Mouse (Mus musculus): ENCODE results near the gene Ubap1l. TPM values are rescaled to one million over a fixed set of nuclear protein-coding genes. Genes with fewer than 3 reads are reported as not detected.
"Not testable (repeated sequence)": the region's sequence is repeated elsewhere in the genome, so short reads cannot be mapped to it uniquely, and the experiment has no call there.

The Ubap1l gene
- total RNA-seq, 1 experiment: 4.5 TPM

DNA sequence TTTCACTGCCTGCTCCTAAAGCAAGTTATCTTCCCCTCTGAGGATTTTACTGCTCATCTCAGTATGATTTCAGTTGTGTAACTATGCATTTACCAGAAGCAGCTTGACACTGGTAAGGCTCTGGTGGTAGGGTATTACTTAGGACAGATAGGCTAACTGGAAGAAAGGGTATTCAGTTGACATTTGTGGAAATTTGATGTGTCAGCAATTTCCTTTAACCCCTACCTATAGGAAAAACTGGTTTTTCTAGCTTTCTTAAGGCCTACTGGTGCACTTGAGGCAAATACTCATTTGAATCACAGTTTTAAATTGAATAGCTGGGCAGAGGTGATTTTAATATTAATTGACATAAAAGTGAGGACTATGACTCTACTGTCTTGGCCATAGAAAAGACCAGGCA lies 34.9 kb upstream of the Ubap1l start:
- no peaks in the 10 kb centered on the region for H3K9me3 ChIP-seq (ENCODE audit: control insufficient read depth, insufficient read depth, low read depth, low read length)
- peaks cover 4% of the 10 kb centered on the region for H3K36me3 ChIP-seq (ENCODE audit: control insufficient read depth, insufficient read depth, low read length, poor library complexity, severe bottlenecking)
- H3K9ac ChIP-seq (ENCODE audit: insufficient read depth, low read depth, low read length, poor library complexity, severe bottlenecking): no peak overlapping the region
- TF ChIP-seq HCFC1 (IDR thresholded peaks at IDR 0.05; ENCODE audit: borderline replicate concordance, insufficient read depth, low read length): no peak
- TF ChIP-seq CHD2 (IDR thresholded peaks at IDR 0.05; ENCODE audit: low read depth, low read length): no peak
- TF ChIP-seq MAFK (IDR thresholded peaks at IDR 0.05; ENCODE audit: insufficient read depth, low read depth, low read length): peak; percentile 93
- no peak for TF ChIP-seq ZC3H11A (IDR thresholded peaks at IDR 0.05; ENCODE audit: borderline replicate concordance, low read depth, low read length)
- DNase-seq (ENCODE audit: low read depth, low spot score): no peak
- in situ Hi-C loops (cut with MboI; ENCODE audit: low sequenced_read_pairs in 2 of 2, unreplicated experiment in 2 of 2): no loop called here
- peaks cover 0 to 6% of the 10 kb centered on the region in 2 experiments; a peak in 2 of 4 replicates for H3K4me1 ChIP-seq (ENCODE audit: control insufficient read depth in 2 of 2, insufficient read depth in 2 of 2, low read length in 2 of 2, poor library complexity in 1 of 2)
- no peak overlapping the region for H3K4me3 ChIP-seq (ENCODE audit: insufficient read depth in 1 of 2, low read depth in 1 of 2, low read length in 2 of 2, poor library complexity in 1 of 2, severe bottlenecking in 1 of 2)
- no peak overlapping the region for H3K27ac ChIP-seq (ENCODE audit: insufficient read depth, low read depth, low read length, poor library complexity, severe bottlenecking)

DNA sequence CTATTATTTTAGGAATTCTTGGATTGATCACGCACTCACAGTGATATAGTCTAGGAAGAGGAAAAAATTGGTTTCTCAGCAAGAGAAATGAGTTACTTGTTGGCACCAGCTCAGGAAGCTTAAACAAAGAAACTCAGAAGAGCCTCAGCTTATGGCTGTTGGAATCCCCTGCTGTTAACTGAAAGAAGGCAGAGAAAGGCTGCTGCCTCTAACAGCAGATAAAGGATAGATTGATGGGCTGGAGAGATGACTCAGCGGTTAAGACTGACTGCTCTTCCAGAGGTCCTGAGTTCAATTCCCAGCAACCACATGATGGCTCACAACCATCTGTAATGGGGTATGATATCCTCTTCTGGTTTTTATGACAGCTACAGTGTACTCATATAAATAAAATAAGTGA lies 33.5 kb upstream of the Ubap1l start:
- Histone ChIP-seq H3K9ac (ENCODE audit: insufficient read depth, low read depth, low read length, poor library complexity, severe bottlenecking) (no peak overlapping the region), H3K36me3 (ENCODE audit: control insufficient read depth, insufficient read depth, low read length, poor library complexity, severe bottlenecking) (peaks cover 4% of the 10 kb centered on the region), H3K9me3 (ENCODE audit: control insufficient read depth, insufficient read depth, low read depth, low read length) (no peaks in the 10 kb centered on the region), H3K4me3 (ENCODE audit: insufficient read depth in 1 of 2, low read depth in 1 of 2, low read length in 2 of 2, poor library complexity in 1 of 2, severe bottlenecking in 1 of 2) (no peak overlapping the region), H3K27ac (ENCODE audit: insufficient read depth, low read depth, low read length, poor library complexity, severe bottlenecking) (no peak overlapping the region), H3K4me1 (ENCODE audit: control insufficient read depth in 2 of 2, insufficient read depth in 2 of 2, low read length in 2 of 2, poor library complexity in 1 of 2) (peaks cover 0 to 6% of the 10 kb centered on the region in 2 experiments; a peak in 2 of 4 replicates)
- DNase-seq (ENCODE audit: low read depth, low spot score): no peak
- in situ Hi-C loops (cut with MboI; ENCODE audit: low sequenced_read_pairs in 2 of 2, unreplicated experiment in 2 of 2): no loop called here
- TF ChIP-seq MAFK (IDR thresholded peaks at IDR 0.05; ENCODE audit: insufficient read depth, low read depth, low read length) (no peak), ZC3H11A (IDR thresholded peaks at IDR 0.05; ENCODE audit: borderline replicate concordance, low read depth, low read length) (no peak), ZNF384 (IDR thresholded peaks at IDR 0.05; ENCODE audit: low read depth, low read length) (no peak), CHD2 (IDR thresholded peaks at IDR 0.05; ENCODE audit: low read depth, low read length) (no peak), HCFC1 (IDR thresholded peaks at IDR 0.05; ENCODE audit: borderline replicate concordance, insufficient read depth, low read length) (no peak)

DNA sequence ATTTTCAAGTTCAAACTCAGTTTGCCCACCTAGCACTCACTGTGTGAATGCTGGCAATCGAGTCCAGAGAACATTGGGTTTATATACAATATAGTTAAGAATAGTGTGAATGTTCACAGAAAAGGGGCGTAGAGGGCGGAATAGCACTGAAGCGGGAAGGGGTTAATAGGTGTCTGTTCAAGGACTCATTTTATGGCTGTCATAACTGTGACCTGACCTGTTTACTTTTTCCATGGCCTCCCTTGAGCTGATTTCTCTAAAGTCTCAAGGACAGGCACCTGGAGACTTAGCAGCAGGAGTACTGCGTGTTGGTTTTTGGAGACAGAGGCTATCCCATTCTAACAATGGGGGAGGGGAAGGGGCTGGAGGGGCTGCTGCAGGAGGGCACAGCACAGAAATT lies 26.9 kb upstream of the Ubap1l start:
- TF ChIP-seq HCFC1 (IDR thresholded peaks at IDR 0.05; ENCODE audit: borderline replicate concordance, insufficient read depth, low read length) (no peak), CHD2 (IDR thresholded peaks at IDR 0.05; ENCODE audit: low read depth, low read length) (no peak), MAFK (IDR thresholded peaks at IDR 0.05; ENCODE audit: insufficient read depth, low read depth, low read length) (no peak), ZC3H11A (IDR thresholded peaks at IDR 0.05; ENCODE audit: borderline replicate concordance, low read depth, low read length) (no peak), ZNF384 (IDR thresholded peaks at IDR 0.05; ENCODE audit: low read depth, low read length) (no peak)
- peaks cover 0 to 3% of the 10 kb centered on the region in 2 experiments; a peak in 1 of 4 replicates for H3K4me1 ChIP-seq (ENCODE audit: control insufficient read depth in 2 of 2, insufficient read depth in 2 of 2, low read length in 2 of 2, poor library complexity in 1 of 2)
- H3K9me3 ChIP-seq (ENCODE audit: control insufficient read depth, insufficient read depth, low read depth, low read length): no peaks in the 10 kb centered on the region
- H3K36me3 ChIP-seq (ENCODE audit: control insufficient read depth, insufficient read depth, low read length, poor library complexity, severe bottlenecking): no peaks in the 10 kb centered on the region
- H3K4me3 ChIP-seq (ENCODE audit: insufficient read depth in 1 of 2, low read depth in 1 of 2, low read length in 2 of 2, poor library complexity in 1 of 2, severe bottlenecking in 1 of 2): no peak overlapping the region
- no peak overlapping the region for H3K9ac ChIP-seq (ENCODE audit: insufficient read depth, low read depth, low read length, poor library complexity, severe bottlenecking)
- no peak for DNase-seq (ENCODE audit: low read depth, low spot score)
- in situ Hi-C loops (cut with MboI; ENCODE audit: low sequenced_read_pairs in 2 of 2, unreplicated experiment in 2 of 2): no loop called here
- H3K27ac ChIP-seq (ENCODE audit: insufficient read depth, low read depth, low read length, poor library complexity, severe bottlenecking): no peak overlapping the region

DNA sequence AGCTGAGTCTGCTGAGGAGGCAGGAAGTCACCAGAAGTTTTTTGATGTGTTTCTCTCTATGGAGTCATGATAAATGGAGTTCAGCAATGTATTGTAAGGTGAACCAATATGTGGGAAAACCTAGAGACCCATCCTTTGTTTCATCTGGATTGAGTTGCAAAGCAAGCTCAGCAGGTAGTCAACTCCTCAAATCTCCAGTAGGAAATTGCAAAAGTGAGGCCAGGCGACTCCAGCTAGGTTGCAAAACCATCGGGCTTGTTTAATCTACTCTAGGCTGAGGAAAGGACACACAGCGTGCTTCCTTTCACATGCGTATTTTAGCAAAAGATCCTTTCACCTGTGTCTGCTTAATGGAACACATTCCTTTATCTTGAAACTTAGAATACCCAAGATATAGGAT lies 21.7 kb upstream of the Ubap1l start:
- no peak overlapping the region for H3K9ac ChIP-seq (ENCODE audit: insufficient read depth, low read depth, low read length, poor library complexity, severe bottlenecking)
- in situ Hi-C loops (cut with MboI; ENCODE audit: low sequenced_read_pairs in 2 of 2, unreplicated experiment in 2 of 2): no loop called here

DNA sequence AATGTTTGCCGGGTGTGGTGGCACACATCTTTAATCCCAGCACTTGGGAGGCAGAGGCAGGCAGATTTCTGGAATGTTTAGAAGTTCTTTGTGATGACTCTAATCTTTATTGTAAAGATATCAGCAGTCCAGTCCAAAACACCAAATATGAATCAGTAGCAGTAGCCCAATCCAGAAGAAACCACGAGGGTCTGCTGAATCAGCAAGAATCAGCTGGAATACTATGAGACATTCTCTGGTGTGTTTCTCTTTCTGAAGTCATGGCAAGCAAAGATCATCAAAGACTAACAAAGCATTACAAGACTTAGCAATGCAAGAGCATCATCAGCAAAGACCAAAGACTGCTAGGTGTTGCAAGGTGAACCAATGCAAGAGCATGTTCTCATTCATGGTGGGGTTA lies 20.4 kb upstream of the Ubap1l start:
- in situ Hi-C loops (cut with MboI; ENCODE audit: low sequenced_read_pairs in 2 of 2, unreplicated experiment in 2 of 2): no loop called here
- H3K4me1 ChIP-seq (ENCODE audit: control insufficient read depth in 2 of 2, insufficient read depth in 2 of 2, low read length in 2 of 2, poor library complexity in 1 of 2): peaks cover 0 to 3% of the 10 kb centered on the region in 2 experiments; a peak in 1 of 4 replicates

More for the DNA sequence above, 21.7 kb upstream of the Ubap1l start:
- TF ChIP-seq HCFC1 (IDR thresholded peaks at IDR 0.05; ENCODE audit: borderline replicate concordance, insufficient read depth, low read length) (no peak), ZC3H11A (IDR thresholded peaks at IDR 0.05; ENCODE audit: borderline replicate concordance, low read depth, low read length) (no peak), MAFK (IDR thresholded peaks at IDR 0.05; ENCODE audit: insufficient read depth, low read depth, low read length) (0 out of 2 replicates have a peak, but pooled peaks have one; percentile 33), ZNF384 (IDR thresholded peaks at IDR 0.05; ENCODE audit: low read depth, low read length) (no peak)
- peaks cover 0 to 3% of the 10 kb centered on the region in 2 experiments; a peak in 1 of 4 replicates for H3K4me1 ChIP-seq (ENCODE audit: control insufficient read depth in 2 of 2, insufficient read depth in 2 of 2, low read length in 2 of 2, poor library complexity in 1 of 2)
- H3K36me3 ChIP-seq (ENCODE audit: control insufficient read depth, insufficient read depth, low read length, poor library complexity, severe bottlenecking): no peaks in the 10 kb centered on the region
- H3K27ac ChIP-seq (ENCODE audit: insufficient read depth, low read depth, low read length, poor library complexity, severe bottlenecking): no peak overlapping the region
- H3K4me3 ChIP-seq (ENCODE audit: insufficient read depth in 1 of 2, low read depth in 1 of 2, low read length in 2 of 2, poor library complexity in 1 of 2, severe bottlenecking in 1 of 2): no peak overlapping the region
- H3K9me3 ChIP-seq (ENCODE audit: control insufficient read depth, insufficient read depth, low read depth, low read length): no peaks in the 10 kb centered on the region
- no peak for DNase-seq (ENCODE audit: low read depth, low spot score)

DNA sequence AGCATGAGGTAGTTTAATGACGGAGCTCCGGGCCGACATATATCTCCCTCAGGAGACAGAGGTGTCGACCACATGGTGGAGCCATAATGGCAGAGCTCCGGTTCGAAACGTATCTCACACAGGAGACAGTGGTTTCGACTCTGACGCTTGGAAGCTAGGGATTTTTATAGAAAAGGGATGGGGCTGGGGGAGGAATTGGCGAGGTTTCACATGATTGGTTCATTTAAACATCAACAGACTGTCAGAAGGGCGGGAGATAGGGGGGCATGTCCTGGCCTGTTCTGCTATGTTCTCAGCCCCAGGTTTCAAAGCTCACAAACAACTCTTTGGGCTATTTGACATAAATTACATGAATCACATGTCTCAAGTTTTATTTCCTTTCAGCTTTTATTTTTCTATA lies 15.4 kb upstream of the Ubap1l start:
- Histone ChIP-seq H3K27ac (ENCODE audit: insufficient read depth, low read depth, low read length, poor library complexity, severe bottlenecking) (peak overlapping the region; percentile 85), H3K9ac (ENCODE audit: insufficient read depth, low read depth, low read length, poor library complexity, severe bottlenecking) (peak overlapping the region; percentile 62; the same call in 1 of the 2 replicates), H3K4me3 (ENCODE audit: insufficient read depth in 1 of 2, low read depth in 1 of 2, low read length in 2 of 2, poor library complexity in 1 of 2, severe bottlenecking in 1 of 2) (peak overlapping the region; percentile 92 to 94)
- in situ Hi-C loops (cut with MboI; ENCODE audit: low sequenced_read_pairs in 2 of 2, unreplicated experiment in 2 of 2); DNase-seq (ENCODE audit: low read depth, low spot score); H3K36me3 ChIP-seq (ENCODE audit: control insufficient read depth, insufficient read depth, low read length, poor library complexity, severe bottlenecking); H3K9me3 ChIP-seq (ENCODE audit: control insufficient read depth, insufficient read depth, low read depth, low read length); H3K4me1 ChIP-seq (ENCODE audit: control insufficient read depth in 2 of 2, insufficient read depth in 2 of 2, low read length in 2 of 2, poor library complexity in 1 of 2): not testable (repeated sequence)

More for the DNA sequence above, 20.4 kb upstream of the Ubap1l start:
- TF ChIP-seq ZC3H11A (IDR thresholded peaks at IDR 0.05; ENCODE audit: borderline replicate concordance, low read depth, low read length): no peak
- TF ChIP-seq HCFC1 (IDR thresholded peaks at IDR 0.05; ENCODE audit: borderline replicate concordance, insufficient read depth, low read length): no peak
- TF ChIP-seq CHD2 (IDR thresholded peaks at IDR 0.05; ENCODE audit: low read depth, low read length): no peak
- TF ChIP-seq MAFK (IDR thresholded peaks at IDR 0.05; ENCODE audit: insufficient read depth, low read depth, low read length): peak; percentile 78
- no peak for TF ChIP-seq ZNF384 (IDR thresholded peaks at IDR 0.05; ENCODE audit: low read depth, low read length)
- Histone ChIP-seq H3K9ac (ENCODE audit: insufficient read depth, low read depth, low read length, poor library complexity, severe bottlenecking) (no peak overlapping the region), H3K27ac (ENCODE audit: insufficient read depth, low read depth, low read length, poor library complexity, severe bottlenecking) (no peak overlapping the region), H3K9me3 (ENCODE audit: control insufficient read depth, insufficient read depth, low read depth, low read length) (no peaks in the 10 kb centered on the region), H3K36me3 (ENCODE audit: control insufficient read depth, insufficient read depth, low read length, poor library complexity, severe bottlenecking) (no peaks in the 10 kb centered on the region), H3K4me3 (ENCODE audit: insufficient read depth in 1 of 2, low read depth in 1 of 2, low read length in 2 of 2, poor library complexity in 1 of 2, severe bottlenecking in 1 of 2) (no peak overlapping the region)
- no peak for DNase-seq (ENCODE audit: low read depth, low spot score)
